Mouse (Mus musculus) heart, adult 8-10 months (tissue): ENCODE measurements around the gene Cacng2. TPM values are rescaled to one million over a fixed set of nuclear protein-coding genes. Genes with fewer than 3 reads are reported as not detected.

Source experiments
- DNase-seq: peaks from one replicate; pipeline ENCODE4 v3.0.0; 2022; ENCODE audit warnings: low spot score
- total RNA-seq, 4 experiments: library from RNA; stranded (reverse); gene quantifications; 2 replicates each; pipeline ENCODE4 v1.2.4; 2022

The Cacng2 gene
- total RNA-seq, 4 experiments from 2014 or later = not detected

DNA sequence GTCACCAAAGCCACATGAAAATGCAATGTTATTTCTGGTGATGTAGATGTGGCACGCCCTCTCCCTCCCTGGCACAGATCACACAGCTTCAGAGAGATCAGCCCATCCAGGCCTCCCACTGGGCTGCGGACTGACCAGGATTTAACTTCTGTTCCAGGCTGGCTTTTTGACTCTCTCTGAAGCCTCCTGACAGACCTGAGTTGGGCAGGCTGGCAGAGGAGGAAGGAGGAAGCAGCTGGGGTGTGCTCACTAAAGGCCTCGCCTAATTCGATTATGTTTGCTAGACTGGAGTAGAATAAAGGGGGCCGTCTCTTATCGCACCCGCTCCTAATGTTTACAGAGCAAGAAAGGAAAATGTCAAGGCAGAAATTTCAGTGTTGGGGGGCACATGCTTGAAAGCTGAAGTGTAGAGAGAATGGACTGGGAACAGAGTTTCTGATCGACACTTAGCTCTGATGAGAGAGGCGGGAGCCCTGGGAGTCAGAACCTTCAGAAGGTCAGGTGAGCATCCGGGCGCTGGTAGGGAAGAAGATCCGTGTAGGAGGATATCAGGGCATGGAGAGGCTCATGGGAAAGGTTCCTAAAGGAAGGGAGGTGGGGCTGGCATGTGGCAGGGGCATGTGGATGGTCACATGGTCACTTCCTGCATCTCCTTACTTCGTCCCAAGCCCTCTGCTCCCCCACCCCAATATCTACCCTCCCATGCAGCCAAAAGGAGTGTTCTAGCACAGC, 36.8 kb downstream of the Cacng2 start:
- no peak for DNase-seq

DNA sequence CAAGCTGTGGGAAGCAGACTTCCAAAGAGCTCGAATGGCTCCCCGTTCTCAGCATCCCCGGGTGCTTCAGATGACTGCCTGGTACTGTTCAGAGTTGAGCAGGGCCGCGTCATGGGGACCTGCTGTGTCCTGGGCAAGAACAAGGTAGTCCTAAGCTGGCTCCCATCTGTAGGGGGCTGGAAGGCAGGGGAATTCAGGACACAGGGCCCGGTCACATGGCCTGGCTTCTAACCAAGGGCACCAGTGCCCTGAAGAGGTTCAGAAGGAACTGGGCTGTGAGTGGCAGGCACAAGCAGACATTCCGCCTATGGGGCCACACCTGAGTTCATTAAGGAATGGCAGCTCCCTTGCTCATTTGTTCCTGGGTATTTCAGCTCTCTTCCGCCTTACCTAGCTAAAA, 37.7 kb downstream of the Cacng2 start:
- no peak for DNase-seq

DNA sequence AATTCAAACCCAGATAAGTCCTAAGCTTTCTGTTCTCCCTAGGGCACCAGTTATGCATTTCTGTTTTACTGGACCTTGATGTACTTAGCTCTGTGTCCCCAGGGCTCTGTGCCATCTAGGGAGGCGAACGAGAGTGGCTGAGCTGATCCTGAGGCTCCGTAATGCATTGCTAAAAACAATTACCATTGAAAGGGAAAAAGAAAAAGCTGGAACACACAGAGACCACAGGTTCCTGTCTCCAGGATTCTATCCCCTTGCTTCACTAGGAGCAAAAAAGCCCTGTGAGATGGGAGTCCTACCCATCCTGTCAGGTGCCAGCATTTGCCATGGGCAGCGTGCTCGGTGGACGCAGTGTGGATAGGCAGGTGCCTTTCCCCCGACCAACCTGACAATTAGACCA, 38.4 kb downstream of the Cacng2 start:
- no peak for DNase-seq

DNA sequence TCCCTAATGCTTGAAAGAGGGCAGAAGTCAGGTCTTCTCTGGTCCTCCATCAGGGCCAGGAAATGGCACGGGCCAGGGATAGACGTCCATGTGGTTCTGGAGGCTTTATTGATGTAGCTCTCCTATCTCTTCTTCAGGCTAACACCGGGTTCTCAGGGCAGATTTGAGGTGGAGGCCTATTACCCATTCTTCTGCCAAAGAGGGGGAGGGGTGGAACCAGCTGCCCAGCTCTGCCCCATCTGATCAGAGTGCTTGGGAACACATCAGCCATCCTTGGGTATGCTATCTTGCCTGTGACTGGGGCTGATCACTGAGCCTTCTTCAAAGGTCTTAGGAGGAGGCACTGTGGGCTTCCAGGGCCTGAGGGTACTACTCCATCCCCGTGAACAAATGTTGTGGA, 39.5 kb downstream of the Cacng2 start:
- DNase-seq = no peak

DNA sequence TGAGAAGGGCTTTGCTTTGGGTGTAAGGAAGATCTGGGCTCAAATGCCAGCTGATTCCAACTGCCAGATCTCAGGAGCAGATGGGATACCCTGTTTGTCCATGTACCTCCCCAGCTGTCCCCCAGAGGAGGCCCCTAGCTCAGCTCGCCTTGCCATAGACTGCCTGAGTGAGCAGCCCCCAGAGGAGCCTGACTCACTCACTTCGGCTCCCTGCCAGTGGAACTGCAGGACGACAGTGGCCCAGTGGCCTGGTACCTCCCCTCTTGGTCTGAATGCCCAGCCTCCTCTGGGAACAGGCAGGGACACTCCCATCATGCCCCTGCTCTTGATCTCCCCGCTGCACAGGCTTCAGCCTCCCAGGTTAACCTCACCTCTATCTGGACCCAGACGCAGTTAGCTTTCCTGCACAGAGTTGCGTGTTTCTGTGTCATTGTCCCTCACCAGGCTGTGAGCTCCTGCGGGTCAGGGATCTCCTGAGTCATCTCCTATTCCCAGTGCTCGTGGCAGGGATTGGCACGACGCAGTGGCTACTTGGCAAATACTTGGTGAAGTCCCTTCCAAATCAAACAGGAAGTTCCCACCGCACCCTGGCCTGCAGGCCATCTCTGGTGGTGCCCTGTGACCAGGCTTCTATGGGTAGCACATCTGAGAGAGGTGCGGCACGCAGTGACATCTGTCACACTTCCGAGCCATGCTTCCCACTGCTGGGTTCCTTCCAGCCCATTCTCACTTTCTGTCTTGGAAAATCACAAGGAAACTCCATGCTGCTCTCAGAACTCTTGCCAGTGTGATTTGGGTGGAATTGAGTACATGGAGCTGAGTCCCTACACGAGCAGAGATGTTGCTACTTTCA, 40.8 kb downstream of the Cacng2 start:
- no peak for DNase-seq

DNA sequence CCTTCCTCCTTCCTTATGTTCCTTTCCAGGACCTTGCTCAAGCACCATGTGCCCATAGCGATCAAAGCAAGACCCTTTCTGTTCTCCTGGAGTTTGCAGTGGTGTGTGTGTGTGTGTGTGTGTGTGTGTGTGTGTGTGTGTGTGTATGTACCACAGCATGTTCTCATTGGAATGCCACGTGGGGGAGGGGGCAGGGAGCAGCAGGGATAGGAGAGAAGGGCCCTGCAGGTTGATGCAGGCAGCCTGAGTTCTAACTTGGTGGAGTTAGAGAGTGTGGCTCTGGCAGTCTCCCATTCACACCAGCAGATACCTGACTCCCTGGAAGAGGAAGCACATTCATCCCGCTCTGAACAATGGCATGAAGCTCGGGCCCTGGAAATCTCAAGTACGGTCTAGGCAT, 41.6 kb downstream of the Cacng2 start:
- DNase-seq = no peak

DNA sequence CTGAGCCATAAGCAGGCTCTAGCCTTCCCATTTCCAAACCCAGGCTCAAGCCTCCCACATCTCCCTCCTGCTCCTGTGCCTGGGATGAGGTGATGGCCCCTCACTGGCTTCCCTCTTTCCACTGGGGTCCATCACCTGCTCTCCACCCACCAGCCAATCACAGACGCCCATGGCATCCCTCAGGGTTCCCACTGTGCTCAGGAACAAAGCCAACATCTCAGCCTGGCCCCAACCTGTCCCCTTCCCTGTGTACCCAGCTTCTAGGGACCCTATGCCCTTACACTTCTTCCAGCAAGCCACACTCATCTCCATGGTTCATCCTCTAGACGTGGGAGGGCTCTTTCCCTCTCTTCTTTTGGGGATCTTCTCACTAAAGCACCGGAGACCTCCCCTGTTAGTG, 43.9 kb downstream of the Cacng2 start:
- no peak for DNase-seq

DNA sequence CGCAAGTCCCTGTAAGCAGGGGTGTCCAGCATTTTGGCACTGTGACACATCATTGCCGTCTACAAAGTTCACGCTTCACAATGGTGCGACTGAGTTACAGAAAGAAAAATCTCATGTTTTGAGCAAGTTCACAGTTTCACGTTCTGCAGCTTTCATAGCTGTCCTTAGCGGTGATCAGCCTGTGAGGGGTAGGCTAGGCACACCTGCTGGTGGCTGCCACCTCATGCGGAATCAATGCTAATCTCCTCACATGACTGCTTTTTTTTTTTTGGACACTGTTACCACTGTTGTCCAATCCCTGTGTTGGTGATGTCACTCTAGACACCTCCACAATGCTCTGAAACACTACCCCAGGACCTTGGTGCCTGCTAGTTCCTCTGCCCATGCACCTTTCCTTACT, 46.7 kb downstream of the Cacng2 start:
- DNase-seq = no peak

DNA sequence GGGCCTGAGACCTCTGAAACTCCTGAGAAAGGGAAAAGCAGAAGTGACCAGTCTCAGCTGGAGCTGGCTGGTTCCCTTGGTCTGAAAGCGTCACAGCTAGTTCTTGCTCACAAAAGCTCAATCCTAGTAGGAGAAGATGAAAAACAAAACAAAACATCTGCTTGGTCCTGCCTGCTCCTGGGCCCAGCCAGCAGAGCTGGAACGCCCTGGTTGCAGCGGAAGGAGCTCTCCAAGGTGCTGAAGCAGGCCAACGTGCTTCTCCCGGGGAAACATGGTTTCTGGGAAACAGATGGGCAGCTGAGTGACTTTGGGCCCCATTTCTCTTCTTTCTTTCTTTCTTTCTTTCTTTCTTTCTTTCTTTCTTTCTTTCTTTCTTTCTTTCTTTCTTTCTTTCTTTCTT, 53.4 kb downstream of the Cacng2 start:
- DNase-seq = peak; percentile 8

DNA sequence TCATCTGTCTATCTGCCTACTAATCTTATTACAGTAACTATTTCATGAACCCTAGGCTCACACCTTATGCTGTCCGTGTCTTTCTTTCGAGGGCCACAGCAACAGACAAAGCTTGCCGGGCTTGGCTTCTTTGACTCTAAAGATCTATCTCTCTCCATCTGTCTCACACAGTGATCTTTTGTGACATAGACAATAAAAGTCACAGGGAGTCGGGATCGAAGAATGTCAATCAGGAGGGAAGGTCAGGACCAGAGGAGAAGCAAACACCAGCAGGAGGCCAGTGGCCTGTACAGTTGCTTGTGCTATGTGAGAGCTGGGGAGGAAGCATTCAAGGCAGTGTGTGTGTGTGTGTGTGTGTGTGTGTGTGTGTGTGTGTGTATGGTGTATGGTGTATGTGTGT, 54.3 kb downstream of the Cacng2 start:
- no peak for DNase-seq

DNA sequence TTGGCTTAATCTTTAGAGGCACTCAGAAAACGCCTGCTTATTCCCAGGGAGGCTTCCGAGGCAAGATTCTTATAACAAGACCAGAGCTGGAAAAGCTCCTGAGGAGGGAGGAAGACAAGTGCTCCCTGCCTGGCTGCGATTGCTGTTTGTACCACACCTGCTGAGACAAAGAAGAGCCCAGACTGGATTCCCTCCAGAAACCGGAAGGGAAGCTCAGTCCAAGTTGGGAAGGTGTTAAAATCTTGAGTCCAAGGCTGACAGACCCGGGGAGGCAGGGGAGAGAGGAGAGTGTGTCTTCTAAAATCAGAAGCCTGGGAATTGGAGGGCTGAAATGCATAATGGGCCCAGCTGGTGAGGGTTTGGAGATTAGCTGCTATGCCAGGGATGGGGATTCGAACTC, 55.5 kb downstream of the Cacng2 start:
- no peak for DNase-seq

DNA sequence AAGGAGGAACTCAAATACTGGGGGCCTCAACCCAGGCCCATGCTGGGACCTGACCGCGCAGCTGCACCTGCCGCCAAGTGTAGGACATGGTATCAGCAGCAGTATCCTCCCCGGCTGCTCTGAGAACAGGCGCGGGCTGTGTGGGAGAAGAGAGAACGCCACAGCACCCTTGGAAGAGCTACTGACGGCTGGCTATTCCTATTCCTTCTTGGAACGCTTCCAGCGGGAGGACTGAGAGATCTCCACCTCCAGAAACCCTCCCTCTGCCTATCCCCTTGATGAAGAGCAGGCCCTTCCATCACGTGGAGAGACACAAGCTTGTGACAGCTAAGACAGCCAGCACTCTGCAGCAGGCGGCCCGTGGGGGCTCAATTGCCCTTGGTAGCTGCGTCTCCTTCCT, 57.4 kb downstream of the Cacng2 start:
- no peak for DNase-seq

DNA sequence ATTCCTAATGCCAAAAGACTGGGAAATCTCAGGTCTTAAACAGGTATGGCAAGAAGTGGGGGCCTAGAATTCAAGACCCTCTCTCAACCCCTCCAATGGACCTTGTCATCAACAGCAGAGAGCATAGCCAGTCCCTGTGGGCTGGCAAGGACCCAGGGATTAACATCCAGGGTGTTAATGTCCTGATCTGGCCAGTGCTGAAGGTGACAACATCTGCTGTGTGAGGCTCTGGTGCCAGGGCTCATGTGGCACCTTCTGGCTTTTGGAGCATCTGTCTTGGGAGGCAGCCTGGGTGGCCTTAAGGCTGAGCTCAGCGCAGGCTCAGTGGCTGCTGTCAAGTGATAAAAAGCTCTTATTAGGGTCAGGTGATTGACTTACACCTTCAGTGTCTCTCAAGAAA, 62.9 kb downstream of the Cacng2 start:
- no peak for DNase-seq

DNA sequence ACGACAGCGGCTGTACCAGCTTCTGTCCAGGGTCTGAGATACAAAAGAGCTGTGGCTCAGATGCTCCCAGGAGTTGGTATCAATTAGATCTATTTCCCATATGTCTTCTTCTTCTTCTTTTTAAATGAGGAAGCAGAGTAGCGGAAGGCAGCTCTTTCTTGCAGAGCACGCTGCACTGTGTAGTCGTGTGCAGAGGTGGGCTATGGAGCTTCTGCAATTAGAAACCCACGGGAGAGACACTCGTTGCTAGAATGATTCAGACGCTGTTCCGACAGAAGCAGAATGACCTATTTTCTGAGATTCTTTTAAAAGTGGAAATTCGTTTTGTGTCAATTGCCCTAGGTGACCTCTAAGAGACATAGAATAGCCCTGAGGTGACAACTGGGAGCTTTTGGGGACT, 69.1 kb downstream of the Cacng2 start:
- DNase-seq = no peak

DNA sequence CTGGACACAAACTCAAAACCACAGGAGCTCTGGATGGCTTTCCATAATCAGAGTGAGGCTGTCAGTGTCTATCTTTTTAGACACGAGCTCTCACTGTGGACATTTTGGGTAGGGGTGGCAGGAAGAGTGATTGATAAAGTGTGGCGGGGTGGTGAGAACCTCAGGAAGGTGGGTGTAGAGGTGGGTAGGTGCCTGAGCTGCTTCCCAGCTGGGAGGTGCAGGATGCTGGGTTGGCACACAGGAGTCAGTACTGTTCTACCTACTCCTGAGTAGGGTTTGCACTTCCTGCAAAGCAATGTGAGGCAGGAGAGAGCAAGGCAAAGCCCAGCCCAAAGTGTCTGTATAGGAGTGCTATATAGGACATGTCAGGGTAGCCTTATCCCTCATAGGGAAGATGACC, 69.9 kb downstream of the Cacng2 start:
- no peak for DNase-seq

DNA sequence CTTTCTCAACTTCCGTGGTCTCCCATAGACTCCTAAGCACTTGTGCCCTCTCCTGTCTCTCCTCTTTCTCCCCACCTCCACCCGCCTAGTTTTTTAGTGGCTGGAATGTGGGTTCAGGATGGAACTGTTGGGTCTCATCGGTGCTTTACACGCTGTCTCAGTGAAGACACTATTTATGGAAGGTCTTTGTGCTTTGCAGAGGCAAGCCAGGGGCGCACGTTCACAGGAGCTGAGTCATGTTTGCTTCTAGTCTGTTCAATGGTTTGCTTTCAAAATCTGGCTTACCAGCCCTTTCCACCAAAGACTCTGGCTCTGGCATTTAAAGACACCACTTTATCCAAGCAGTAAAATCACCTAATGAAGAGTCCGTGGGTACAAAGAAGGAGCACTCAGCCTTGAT, 74.0 kb downstream of the Cacng2 start:
- DNase-seq = no peak

DNA sequence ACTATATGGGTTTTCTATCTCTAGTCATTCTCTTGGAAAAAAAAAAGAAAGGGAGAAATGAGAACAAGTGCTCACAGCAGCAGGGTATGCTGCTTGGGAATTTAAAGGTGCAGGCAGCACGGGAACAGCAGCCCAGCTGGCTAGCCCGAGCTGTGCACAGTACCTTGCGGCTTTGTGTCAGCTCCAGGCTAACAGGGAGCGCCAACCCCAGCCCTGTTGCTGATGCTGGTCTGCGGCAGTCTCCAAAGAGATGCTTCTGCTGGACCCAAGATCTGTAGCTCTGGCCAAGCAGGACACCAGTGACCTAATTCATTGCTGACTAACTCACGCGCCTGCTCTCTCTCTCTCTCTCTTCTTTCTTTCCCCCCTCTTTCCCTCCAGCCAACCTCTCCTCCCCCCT, 74.5 kb downstream of the Cacng2 start:
- DNase-seq = no peak

DNA sequence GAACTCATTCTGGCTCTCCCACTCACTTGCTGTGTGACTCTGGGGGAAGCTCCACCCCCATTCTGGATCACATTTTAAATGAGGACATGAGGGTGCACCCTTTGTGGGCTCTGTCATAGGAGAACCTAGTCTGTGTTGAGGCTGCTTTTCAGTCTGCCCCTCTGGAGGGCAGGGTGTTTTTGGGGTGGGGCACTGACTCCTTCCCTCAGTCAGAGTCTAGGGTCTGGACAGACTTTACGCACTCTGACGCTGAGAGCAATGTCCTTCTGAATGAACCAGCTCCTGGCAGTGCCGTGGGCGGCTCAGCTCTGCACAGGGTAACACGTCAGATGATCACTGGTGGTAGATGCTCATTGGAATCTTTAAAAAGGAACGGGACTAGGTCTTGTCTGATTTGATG, 75.0 kb downstream of the Cacng2 start:
- DNase-seq = no peak

DNA sequence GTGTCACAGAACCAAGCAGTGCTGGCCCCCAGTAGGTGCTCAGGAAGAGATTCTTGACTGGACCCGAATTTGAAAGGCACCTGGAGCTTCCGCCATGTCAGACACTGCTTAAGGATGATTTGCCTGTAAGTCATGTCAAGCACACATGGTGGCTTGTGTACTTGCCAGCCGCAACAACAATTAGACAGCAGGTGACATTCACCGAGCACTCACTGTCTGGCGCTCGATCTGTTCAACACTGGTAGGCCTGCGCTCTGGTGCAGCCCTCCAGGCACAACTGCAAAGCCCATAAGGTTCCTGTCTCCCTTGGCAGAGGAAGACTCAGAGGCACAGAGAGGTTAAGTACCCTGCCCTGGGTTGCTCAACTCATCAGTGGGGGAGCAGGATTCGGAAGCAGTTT, 77.1 kb downstream of the Cacng2 start:
- no peak for DNase-seq

DNA sequence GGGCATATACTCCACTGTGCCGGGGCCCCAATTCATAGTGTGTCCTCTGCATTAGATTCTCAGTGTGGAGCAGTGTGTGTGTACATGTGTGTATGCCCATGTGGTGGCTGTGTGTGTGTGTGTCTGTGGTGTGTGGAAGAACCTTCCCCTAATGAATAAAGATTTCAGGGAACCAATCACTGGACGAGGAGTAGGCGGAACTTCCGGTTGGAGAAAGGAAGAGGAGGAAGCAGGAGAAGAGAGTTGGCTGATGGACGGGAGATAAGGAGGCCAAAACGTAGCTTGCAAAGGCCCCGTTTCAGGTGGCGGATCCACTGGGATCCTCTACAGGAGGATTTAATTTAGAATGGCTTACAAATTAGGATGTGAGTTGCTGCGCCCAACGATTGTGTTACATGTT, 82.2 kb downstream of the Cacng2 start:
- no peak for DNase-seq

DNA sequence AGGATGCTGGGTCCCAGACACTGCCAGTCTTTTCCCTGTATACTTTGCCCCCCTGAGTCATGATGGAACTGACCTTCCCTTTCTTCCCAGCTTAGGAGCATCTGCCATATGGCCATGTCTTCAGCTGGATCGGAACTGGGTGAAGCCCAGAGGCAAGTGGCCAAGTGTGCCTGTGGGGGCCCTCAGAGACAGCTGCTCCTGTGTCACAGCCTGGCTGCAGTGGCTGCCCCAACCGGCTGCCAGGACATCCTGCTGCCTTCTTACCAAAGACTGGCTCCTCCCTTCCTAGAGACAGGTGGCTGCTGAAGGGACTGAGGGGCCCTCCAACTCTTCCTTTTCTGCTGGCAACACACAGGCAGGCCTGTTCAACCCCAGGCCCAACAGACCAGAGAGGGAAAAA, 83.2 kb downstream of the Cacng2 start:
- DNase-seq = no peak

DNA sequence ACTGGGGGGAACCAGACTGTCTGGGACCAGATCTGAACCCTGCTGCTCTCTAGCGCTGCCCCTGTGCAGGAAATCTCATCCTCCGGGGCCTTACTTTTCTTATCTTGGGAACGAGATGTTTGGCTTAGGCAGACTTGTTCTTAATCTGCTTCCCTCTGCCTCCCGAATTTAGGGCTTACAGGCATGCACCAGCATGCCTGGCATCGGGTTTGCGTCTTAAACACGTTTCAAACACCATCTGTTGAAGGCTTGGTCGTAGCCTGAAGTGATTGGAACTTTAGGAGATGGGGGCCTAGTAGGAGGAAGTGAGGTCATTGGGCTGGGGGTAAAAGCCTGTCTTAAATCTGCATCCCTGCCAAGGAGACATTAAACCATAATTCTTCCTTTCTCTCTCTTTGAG, 89.9 kb downstream of the Cacng2 start:
- DNase-seq = no peak

DNA sequence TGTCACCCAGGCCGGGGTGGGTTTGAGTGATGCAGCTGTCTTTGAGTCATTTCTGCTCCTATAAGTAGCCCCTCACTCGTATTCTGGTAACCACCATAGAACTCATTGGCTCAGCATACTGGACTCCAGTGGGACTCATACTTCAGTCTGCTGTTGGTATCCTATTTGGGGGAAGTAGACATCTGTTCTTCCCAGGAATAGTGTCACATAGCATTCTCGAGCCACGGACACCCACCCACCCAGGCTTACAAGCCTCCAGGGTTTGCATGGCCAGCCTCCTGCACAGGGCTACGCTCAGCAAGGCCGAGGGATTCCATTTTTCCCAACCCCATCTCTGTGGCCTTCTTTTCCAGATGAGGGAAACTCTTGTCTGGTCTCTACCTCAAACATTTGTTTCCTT, 93.3 kb downstream of the Cacng2 start:
- DNase-seq = no peak
